Mouse (Mus musculus) heart, adult 2 months (tissue): ENCODE data around the gene Slc22a15. TPM values are rescaled to one million over a fixed set of nuclear protein-coding genes. Genes with fewer than 3 reads are reported as not detected.

Experiments used
- DNase-seq, 2 experiments: peaks; one replicate each; pipeline ENCODE4 v3.0.0; 2021
- H3K27ac ChIP-seq: fragments of 200-600 bp; 2 replicates; pipeline ENCODE4 v1.8.1; 2022
- H3K27me3 ChIP-seq: fragments of 200-500 bp; 2 replicates; pipeline ENCODE4 v1.6.1; 2012; ENCODE audit warnings: mild to moderate bottlenecking, low read length, inconsistent platforms, mixed read lengths; ENCODE audit not compliant: control insufficient read depth, insufficient read depth
- H3K36me3 ChIP-seq: fragments of 200-500 bp; 2 replicates; pipeline ENCODE4 v1.6.1; 2012; ENCODE audit warnings: low read length, inconsistent platforms; ENCODE audit not compliant: control insufficient read depth, insufficient read depth
- H3K4me1 ChIP-seq: fragments of 200-500 bp; 2 replicates; pipeline ENCODE4 v1.6.1; 2011; ENCODE audit warnings: low read length; ENCODE audit not compliant: control insufficient read depth, insufficient read depth
- H3K4me3 ChIP-seq: fragments of 200-600 bp; 2 replicates; pipeline ENCODE4 v1.8.1; 2022
- H3K79me2 ChIP-seq: fragments of 200-500 bp; replicated peaks from 2 replicates; pipeline ENCODE4 v1.6.1; 2012; ENCODE audit warnings: mild to moderate bottlenecking, inconsistent platforms, low read length, moderate library complexity, mixed read lengths; ENCODE audit not compliant: control insufficient read depth, insufficient read depth
- H3K9ac ChIP-seq: fragments of 200-500 bp; 2 replicates; pipeline ENCODE4 v1.6.1; 2012; ENCODE audit warnings: low read depth, mild to moderate bottlenecking, control low read depth, inconsistent platforms, low read length, mixed read lengths
- CTCF ChIP-seq: fragments of 200-600 bp; IDR thresholded peaks from 2 replicates; pipeline ENCODE4 v1.8.1; 2022; ENCODE audit warnings: antibody characterized with exemption, mild to moderate bottlenecking, moderate library complexity
- EP300 ChIP-seq: fragments of 200-500 bp; IDR thresholded peaks from 2 replicates; pipeline ENCODE4 v1.6.1; 2011; ENCODE audit warnings: low read depth, low read length, control low read depth; ENCODE audit not compliant: insufficient read depth
- POLR2A ChIP-seq: fragments of 200-500 bp; IDR thresholded peaks from 2 replicates; pipeline ENCODE4 v1.6.1; 2011; ENCODE audit warnings: mild to moderate bottlenecking, low read depth, low read length, control low read depth; ENCODE audit not compliant: insufficient read depth
- WGBS: fragments of 180-500 bp; shearing (Covaris S2); methylation state at CpG from one replicate; pipeline ENCODE4 v1.1.7; 2018; 5-methylcytosine and 5-hydroxymethylcytosine counted together
- intact Hi-C: fragments of 180-260 bp; cut with DNase I; formaldehyde crosslinking; loops from one replicate; pipeline ENCODE4 v1.15.1; 2025
- polyA plus RNA-seq: library from polyadenylated mRNA; depleted of rRNA; stranded (reverse); fragments of >200 nt; gene quantifications from 2 replicates; pipeline ENCODE4 v1.2.3, GENCODE M21; 2012
- total RNA-seq, 2 experiments: library from RNA; stranded (reverse); gene quantifications; 2 replicates each; pipeline ENCODE4 v1.2.3; 2021

Slc22a15 gene
- total and polyA plus RNA-seq, 3 experiments, result 1.8 to 2.4 (median 1.9) TPM

DNA sequence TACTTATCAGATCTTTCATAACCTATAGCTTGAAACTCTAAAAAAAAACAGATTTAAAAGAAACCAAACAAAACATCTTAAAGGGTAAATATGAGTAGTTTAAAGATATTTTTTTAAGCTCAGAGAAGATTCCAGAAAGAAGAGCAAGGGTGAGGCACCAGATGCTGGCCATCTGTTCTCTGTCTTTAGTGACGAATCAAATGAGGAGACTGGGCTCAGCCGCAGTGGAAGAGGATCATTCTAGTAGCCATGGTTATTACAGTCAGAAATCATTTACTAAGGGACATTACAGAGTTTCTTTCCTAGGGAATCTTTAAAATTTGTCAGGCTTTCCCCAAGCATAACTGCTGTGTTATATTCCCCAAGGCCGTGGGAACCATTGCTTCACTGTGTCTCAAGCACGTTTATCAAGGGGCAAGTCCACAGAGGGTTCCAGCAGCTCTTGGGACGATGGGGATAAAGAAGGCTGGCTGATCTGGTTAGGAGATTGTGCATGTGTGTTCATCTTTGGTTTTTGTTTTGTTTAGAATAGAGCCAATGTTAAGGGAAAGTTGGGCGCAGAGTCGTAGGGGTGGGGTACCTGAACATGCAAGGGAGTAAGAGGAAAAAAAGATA is 51.1 kb downstream of the Slc22a15 start:
- intact Hi-C loops, result loop anchor here (10.0 kb wide), 1 partner anchor 52 kb away; the partner anchor contains the start of gene Slc22a15
- WGBS, result 75% methylated on average over 7 of the region's 7 CpGs
- TF ChIP-seq POLR2A, result no peak
- no peak for TF ChIP-seq EP300
- no peak for TF ChIP-seq CTCF
- Histone ChIP-seq H3K27me3 (no peaks in the 10 kb centered on the region), H3K36me3 (peaks cover 4% of the 10 kb centered on the region), H3K27ac (no peak overlapping the region), H3K4me3 (no peak overlapping the region), H3K4me1 (peaks cover 6% of the 10 kb centered on the region), H3K9ac (no peak overlapping the region), H3K79me2 (no peaks in the 10 kb centered on the region)
- DNase-seq, result no peak

- H3K4me1 ChIP-seq, result peaks cover 6% of the 10 kb centered on the region
- whole genome bisulfite sequencing, result 87% methylated on average over 9 of the region's 9 CpGs
- no peak for DNase-seq
- H3K27ac ChIP-seq, result no peak overlapping the region
- TF ChIP-seq CTCF (no peak), EP300 (no peak), POLR2A (no peak)
- intact Hi-C loops, result loop anchor here (10.0 kb wide), 1 partner anchor 53 kb away; the partner anchor contains the start of gene Slc22a15
- H3K4me3 ChIP-seq, result no peak overlapping the region
- no peaks in the 10 kb centered on the region for H3K27me3 ChIP-seq
- peaks cover 4% of the 10 kb centered on the region for H3K36me3 ChIP-seq
- no peak overlapping the region for H3K9ac ChIP-seq
- no peaks in the 10 kb centered on the region for H3K79me2 ChIP-seq
Measured at GRCm38 (mm10) chr3:101871951-101872350, 52.3 kb downstream of the Slc22a15 start.

- intact Hi-C loops, result no loop called here
Measured at GRCm38 (mm10) chr3:101867001-101867421, 57.2 kb downstream of the Slc22a15 start.

GRCm38 (mm10) chr3:101861856-101862255 is 62.4 kb downstream of the Slc22a15 start:
- H3K9ac ChIP-seq, result no peak overlapping the region
- no peak for DNase-seq
- H3K79me2 ChIP-seq, result no peaks in the 10 kb centered on the region
- 78% methylated on average over 3 of the region's 3 CpGs for WGBS
- no peaks in the 10 kb centered on the region; the same call in 1 of the 2 replicates for H3K36me3 ChIP-seq
- TF ChIP-seq POLR2A (no peak), EP300 (no peak), CTCF (no peak)
- intact Hi-C loops, result no loop called here
- no peak overlapping the region for H3K4me3 ChIP-seq
- no peaks in the 10 kb centered on the region for H3K4me1 ChIP-seq
- no peaks in the 10 kb centered on the region for H3K27me3 ChIP-seq
- no peak overlapping the region for H3K27ac ChIP-seq

More at GRCm38 (mm10) chr3:101867001-101867421, 57.2 kb downstream of the Slc22a15 start:
- no peak for DNase-seq
- TF ChIP-seq EP300, result no peak
- TF ChIP-seq CTCF, result no peak
- TF ChIP-seq POLR2A, result no peak
- Histone ChIP-seq H3K4me3 (no peak overlapping the region), H3K27me3 (no peaks in the 10 kb centered on the region), H3K79me2 (no peaks in the 10 kb centered on the region), H3K4me1 (no peaks in the 10 kb centered on the region), H3K9ac (no peak overlapping the region), H3K36me3 (no peaks in the 10 kb centered on the region), H3K27ac (no peak overlapping the region)
- WGBS, result 77% methylated on average over 4 of the region's 4 CpGs

DNA sequence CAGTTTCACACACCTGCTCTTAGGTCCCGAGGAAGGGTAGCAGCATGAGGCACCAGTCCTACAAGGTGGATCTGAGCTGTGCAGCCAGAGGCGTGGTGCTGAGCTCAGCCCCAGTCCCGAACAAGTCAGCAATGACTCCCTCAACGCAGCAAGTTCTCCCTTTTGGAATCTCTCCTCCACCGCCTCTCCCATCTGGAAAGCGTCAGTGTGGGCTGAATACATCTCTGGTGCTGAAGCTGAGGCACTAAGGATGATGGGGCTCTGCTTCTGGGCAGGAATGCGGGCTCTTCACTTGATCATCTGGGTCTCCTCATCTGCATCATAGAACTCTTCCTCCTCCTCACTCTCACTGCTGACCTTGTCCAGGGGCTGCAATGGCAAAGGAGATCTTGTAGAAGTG is 64.1 kb downstream of the Slc22a15 start:
- Histone ChIP-seq H3K27me3 (no peaks in the 10 kb centered on the region), H3K4me1 (no peaks in the 10 kb centered on the region), H3K9ac (no peak overlapping the region), H3K27ac (no peak overlapping the region), H3K79me2 (no peaks in the 10 kb centered on the region), H3K36me3 (no peaks in the 10 kb centered on the region; the same call in 1 of the 2 replicates), H3K4me3 (no peak overlapping the region)
- WGBS, result 87% methylated on average over 7 of the region's 7 CpGs
- TF ChIP-seq EP300, result no peak
- TF ChIP-seq CTCF, result no peak
- no peak for TF ChIP-seq POLR2A
- no peak for DNase-seq
- intact Hi-C loops, result no loop called here

DNA sequence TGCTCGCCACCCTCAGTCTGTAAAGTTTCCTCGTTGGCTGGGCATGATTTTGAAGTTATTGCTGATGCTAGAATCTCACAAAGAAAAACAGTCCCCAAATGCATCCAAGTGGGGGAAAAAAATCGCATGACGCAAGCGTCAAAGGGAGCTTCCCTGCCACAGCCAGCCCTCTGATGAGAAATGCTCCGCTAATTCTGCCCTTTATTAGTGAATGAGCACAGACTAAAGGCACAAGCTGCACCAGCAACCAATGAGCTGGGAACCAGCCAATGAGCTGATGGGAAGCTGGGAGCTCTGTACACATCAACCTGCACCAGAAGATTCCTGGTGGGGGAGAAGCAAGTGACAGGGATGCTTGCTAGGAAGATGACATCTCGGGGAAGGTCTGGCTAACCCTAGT is 64.5 kb downstream of the Slc22a15 start:
- Histone ChIP-seq H3K36me3 (no peaks in the 10 kb centered on the region; the same call in 1 of the 2 replicates), H3K9ac (no peak overlapping the region), H3K27me3 (no peaks in the 10 kb centered on the region), H3K4me1 (no peaks in the 10 kb centered on the region), H3K27ac (no peak overlapping the region), H3K4me3 (no peak overlapping the region), H3K79me2 (no peaks in the 10 kb centered on the region)
- WGBS, result 92% methylated on average over 7 of the region's 7 CpGs
- no peak for DNase-seq
- TF ChIP-seq POLR2A (no peak), CTCF (no peak), EP300 (no peak)
- intact Hi-C loops, result no loop called here
